Mouse (Mus musculus) forebrain, embryonic 13.5 days (tissue): ENCODE data around the gene Nos1ap. TPM values are rescaled to one million over a fixed set of nuclear protein-coding genes. Genes with fewer than 3 reads are reported as not detected.

ENCODE experiments used
- ATAC-seq: fragments of 200-750 bp; cut with Nextera tagmentation; 2 replicates; pipeline ENCODE4 v1.8.0; 2017
- H3K27ac ChIP-seq: fragments of 300-500 bp; sonication (generic); 2 replicates; pipeline ENCODE4 v1.5.1; 2015; ENCODE audit warnings: inconsistent platforms, mild to moderate bottlenecking, moderate library complexity
- H3K27me3 ChIP-seq: fragments of 300-500 bp; sonication (generic); 2 replicates; pipeline ENCODE4 v1.6.1; 2015; ENCODE audit warnings: mild to moderate bottlenecking, inconsistent platforms
- H3K36me3 ChIP-seq: fragments of 300-500 bp; sonication (generic); 2 replicates; pipeline ENCODE4 v1.6.1; 2015; ENCODE audit warnings: mild to moderate bottlenecking, inconsistent platforms; ENCODE audit not compliant: poor library complexity, severe bottlenecking
- H3K4me1 ChIP-seq: fragments of 300-500 bp; sonication (generic); 2 replicates; pipeline ENCODE4 v1.6.1; 2015; ENCODE audit warnings: inconsistent platforms
- H3K4me2 ChIP-seq: fragments of 300-500 bp; sonication (generic); 2 replicates; pipeline ENCODE4 v1.6.1; 2015; ENCODE audit warnings: inconsistent platforms, mild to moderate bottlenecking, moderate library complexity
- H3K4me3 ChIP-seq: fragments of 300-500 bp; sonication (generic); 2 replicates; pipeline ENCODE4 v1.5.1; 2015; ENCODE audit warnings: mild to moderate bottlenecking, inconsistent platforms
- H3K9ac ChIP-seq: fragments of 300-500 bp; sonication (generic); 2 replicates; pipeline ENCODE4 v1.6.1; 2015; ENCODE audit warnings: mild to moderate bottlenecking, inconsistent platforms
- H3K9me3 ChIP-seq: fragments of 300-500 bp; sonication (generic); replicated peaks from 2 replicates; pipeline ENCODE4 v1.6.1; 2016; ENCODE audit warnings: inconsistent platforms
- WGBS: fragments of 180-500 bp; shearing (Covaris S2); methylation state at CpG from one replicate; pipeline ENCODE4 v1.1.7; 2015; 5-methylcytosine and 5-hydroxymethylcytosine counted together
- polyA plus RNA-seq: library from polyadenylated mRNA; unstranded; fragments of >200 nt; fragmentation: Nextera tagmentation; extraction: Ambion mirVana; gene quantifications from 2 replicates; pipeline ENCODE4 v1.2.1, GENCODE M21; 2015

Gene Nos1ap
- polyA plus RNA-seq, 1 experiment from 2014 or later, result 21.0 TPM

DNA sequence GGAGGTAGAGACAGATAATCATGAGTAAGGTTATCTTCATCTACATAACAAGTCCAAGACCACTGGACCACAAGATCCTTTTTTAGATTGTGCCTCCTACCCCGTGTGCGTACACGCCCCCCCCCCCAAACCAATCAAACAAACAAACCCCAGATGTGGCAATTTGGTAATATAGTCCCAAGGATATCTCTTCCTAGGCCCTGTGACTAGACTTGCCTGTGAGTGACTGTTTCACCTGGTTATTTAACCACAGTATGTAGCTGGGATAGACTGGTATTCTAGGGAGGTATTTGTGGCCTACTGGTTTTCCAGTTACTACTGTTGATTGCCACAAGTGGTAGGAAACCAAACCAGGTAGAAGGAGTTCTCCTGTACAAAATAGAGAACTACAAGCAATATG is 21.0 kb upstream of the Nos1ap start:
- ATAC-seq, result no peak
- H3K9ac ChIP-seq, result no peak overlapping the region
- no peaks in the 10 kb centered on the region for H3K36me3 ChIP-seq
- no peak overlapping the region for H3K27ac ChIP-seq
- WGBS, result 84% methylated on average over 3 of the region's 3 CpGs
- H3K4me2 ChIP-seq, result no peak overlapping the region
- no peak overlapping the region for H3K4me3 ChIP-seq
- no peaks in the 10 kb centered on the region for H3K27me3 ChIP-seq
- H3K9me3 ChIP-seq, result no peaks in the 10 kb centered on the region
- peaks cover 4% of the 10 kb centered on the region; the same call in 1 of the 2 replicates for H3K4me1 ChIP-seq

DNA sequence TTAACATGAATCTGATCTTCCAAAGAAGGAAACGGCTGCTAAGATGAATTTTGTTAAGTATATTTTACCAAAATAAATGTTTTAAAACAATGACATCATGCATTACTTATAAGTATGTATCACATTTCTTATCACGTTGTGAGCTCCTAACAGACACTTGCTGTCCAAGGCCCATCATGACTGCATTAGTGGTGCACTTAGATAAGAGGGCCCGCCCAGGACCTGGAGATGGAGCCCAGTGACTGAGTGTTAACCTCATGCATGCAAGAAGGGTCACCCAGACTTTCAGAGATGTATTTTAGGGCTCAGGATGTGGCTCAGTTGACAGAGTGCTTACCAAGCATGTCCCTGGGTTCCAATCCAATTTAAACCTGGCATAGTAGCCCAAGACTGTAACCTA is 20.6 kb upstream of the Nos1ap start:
- ATAC-seq, result no peak
- no peak overlapping the region for H3K27ac ChIP-seq
- H3K9ac ChIP-seq, result no peak overlapping the region
- H3K4me3 ChIP-seq, result no peak overlapping the region
- H3K9me3 ChIP-seq, result no peaks in the 10 kb centered on the region
- WGBS, result 94% methylated on average over 3 of the region's 3 CpGs
- peaks cover 8% of the 10 kb centered on the region; the same call in 1 of the 2 replicates for H3K4me1 ChIP-seq
- H3K36me3 ChIP-seq, result no peaks in the 10 kb centered on the region
- H3K4me2 ChIP-seq, result no peak overlapping the region
- no peaks in the 10 kb centered on the region for H3K27me3 ChIP-seq

DNA sequence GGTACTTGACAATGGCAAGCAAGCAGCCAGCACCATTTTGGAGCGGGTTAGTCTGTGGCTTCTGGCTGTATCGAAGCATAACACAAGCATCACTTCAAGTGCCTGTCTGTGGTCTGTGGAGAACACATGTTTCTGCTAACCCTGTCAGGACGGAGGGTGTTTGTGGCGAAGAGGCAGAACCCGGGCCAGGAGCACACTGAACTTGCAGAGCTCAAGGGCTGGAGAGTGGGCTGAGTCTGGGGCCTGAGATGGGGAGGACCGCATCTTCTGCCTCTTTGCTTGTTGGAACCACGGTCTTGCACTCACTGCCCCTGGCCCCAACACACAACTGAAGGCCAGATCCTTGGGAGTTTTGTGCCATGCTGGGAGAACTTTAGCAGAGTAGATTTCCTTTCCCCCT is 20.2 kb upstream of the Nos1ap start:
- 91% methylated on average over 7 of the region's 7 CpGs for WGBS
- no peaks in the 10 kb centered on the region for H3K36me3 ChIP-seq
- no peak overlapping the region for H3K4me3 ChIP-seq
- H3K27me3 ChIP-seq, result no peaks in the 10 kb centered on the region
- ATAC-seq, result no peak
- no peak overlapping the region for H3K9ac ChIP-seq
- H3K4me2 ChIP-seq, result no peak overlapping the region
- peaks cover 8% of the 10 kb centered on the region; the same call in 1 of the 2 replicates for H3K4me1 ChIP-seq
- H3K9me3 ChIP-seq, result no peaks in the 10 kb centered on the region
- no peak overlapping the region for H3K27ac ChIP-seq

DNA sequence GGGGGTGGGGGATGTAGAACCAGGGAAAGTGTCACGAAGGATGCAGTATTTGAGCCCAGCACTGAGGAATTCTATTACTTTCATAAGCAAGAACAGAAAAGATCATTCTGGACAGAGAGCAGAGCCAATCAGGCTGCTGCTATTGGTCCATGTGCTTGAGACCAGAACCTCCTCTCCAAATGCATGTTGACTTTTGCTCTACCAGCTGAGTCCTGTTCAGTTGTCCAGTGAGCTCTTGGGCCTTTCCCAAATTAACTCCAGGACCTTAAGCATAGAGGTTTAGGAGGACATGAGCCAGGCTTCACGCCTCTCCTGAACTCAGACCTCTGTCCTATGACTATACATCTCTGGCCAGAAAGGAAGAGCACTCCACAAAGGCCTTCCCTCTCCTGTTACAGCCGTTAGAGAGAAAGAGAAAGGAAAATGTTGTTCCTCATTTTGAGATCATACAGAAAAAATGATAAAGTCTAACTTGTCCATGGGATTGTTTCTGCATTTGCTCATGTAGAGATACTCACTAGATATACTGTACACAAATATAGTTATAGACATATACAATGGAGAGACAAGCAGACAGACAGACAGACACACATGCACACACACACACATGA is 18.9 kb upstream of the Nos1ap start:
- no peak for ATAC-seq
- 86% methylated on average over 3 of the region's 3 CpGs for WGBS

DNA sequence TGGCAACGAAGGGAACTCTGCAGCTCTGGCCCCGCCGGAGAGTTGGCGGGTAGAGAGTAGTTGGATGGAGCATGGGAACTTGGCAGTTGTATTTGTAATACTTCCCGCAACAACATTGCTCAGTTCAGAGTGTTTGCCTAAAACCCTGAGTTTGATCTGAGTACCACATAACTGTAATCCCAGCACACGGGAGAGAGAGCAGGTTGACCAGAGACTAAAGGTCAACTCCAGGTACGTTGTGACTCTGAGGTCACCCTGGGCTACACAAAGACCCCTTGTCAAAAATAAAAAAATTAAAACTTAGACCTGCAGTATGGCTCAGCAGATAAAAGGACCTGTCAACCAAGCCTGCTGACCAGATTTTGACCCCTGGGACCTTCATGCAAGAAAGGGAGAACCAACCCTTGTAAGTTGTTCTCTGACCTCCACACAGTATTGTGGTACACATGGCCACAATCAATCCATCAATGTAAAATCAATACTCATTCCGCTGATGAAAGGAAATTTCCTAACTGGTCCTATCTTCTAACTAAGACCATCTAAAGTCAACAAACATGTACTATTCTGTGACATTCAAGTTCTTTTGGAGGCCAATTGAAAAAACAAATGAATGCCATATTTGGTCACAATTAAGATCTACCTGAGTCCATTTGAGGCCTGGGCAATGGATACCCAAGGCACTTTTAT is 17.7 kb upstream of the Nos1ap start:
- Histone ChIP-seq H3K27me3 (no peaks in the 10 kb centered on the region), H3K4me1 (0 out of 2 replicates have a peak, but pooled peaks cover 4% of the 10 kb centered on the region), H3K4me3 (no peak overlapping the region), H3K36me3 (no peaks in the 10 kb centered on the region), H3K4me2 (no peak overlapping the region), H3K9me3 (no peaks in the 10 kb centered on the region), H3K9ac (no peak overlapping the region), H3K27ac (no peak overlapping the region)
- no peak for ATAC-seq
- WGBS, result 96% methylated on average over 8 of the region's 8 CpGs

More for the DNA sequence above, 18.9 kb upstream of the Nos1ap start:
- Histone ChIP-seq H3K27ac (no peak overlapping the region), H3K4me1 (peaks cover 8% of the 10 kb centered on the region; the same call in 1 of the 2 replicates), H3K4me2 (no peak overlapping the region), H3K9me3 (no peaks in the 10 kb centered on the region), H3K4me3 (no peak overlapping the region), H3K36me3 (no peaks in the 10 kb centered on the region), H3K9ac (no peak overlapping the region), H3K27me3 (no peaks in the 10 kb centered on the region)

DNA sequence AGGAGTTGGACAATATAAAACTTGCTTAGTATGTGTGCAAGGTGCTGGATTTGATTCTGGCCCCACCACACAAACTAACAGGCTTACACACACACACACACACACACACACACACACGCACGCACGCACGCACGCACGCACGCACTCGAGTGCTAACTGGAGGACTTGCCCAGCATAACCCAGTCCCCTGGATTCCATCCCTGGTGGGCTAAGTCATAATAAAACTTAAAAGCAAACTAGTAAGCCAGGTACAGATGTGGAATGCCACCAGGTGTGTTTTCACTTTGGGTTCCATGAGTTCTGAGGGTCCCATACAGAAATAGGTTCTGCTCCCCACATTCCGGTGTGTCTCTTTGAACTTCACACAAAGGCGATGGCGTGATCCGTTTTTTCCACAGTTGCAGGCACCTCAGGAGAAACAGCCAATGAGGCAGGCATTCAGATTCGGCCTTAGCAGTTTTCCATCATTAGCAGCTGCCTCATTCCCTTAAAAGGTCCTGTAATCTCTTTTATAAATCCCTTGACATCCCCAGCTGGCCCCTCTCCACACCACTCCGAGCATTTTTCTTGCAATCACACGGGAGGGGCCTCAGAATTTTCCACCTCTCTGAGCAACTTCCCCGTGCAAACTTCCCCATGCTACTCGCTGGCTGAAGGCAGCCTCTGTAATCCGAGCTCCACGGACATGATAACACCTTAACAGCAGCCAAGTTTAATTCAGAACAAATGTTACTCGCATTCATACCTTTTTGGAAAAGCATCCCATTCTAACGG is 15.8 kb upstream of the Nos1ap start:
- Histone ChIP-seq H3K9me3 (no peaks in the 10 kb centered on the region), H3K27me3 (no peaks in the 10 kb centered on the region), H3K36me3 (no peaks in the 10 kb centered on the region), H3K9ac (no peak overlapping the region), H3K4me2 (no peak overlapping the region), H3K4me1 (0 out of 2 replicates have a peak, but pooled peaks cover 4% of the 10 kb centered on the region), H3K4me3 (no peak overlapping the region), H3K27ac (no peak overlapping the region)
- no peak for ATAC-seq
- WGBS, result 66% methylated on average over 21 of the region's 21 CpGs

DNA sequence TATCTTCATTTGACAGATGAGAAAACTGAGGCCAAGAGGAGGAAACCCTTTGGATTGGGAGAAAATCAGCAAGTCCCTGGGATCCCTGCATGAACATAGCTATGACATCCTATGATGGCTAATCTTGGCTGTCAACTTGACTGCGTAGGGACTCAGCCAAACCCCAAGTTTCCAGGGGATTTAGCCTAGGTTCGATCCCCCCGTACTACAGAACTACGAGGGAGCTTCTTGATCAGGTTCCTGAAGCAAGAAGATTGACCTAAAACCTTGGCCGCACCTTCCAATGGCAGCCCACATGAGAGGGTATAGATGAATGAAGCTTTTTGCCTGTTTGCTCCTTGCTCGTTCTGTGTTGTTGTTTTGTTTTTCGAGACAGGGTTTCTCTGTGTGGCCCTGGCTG is 4.9 kb upstream of the Nos1ap start:
- Histone ChIP-seq H3K27me3 (no peaks in the 10 kb centered on the region), H3K9me3 (peaks cover 3% of the 10 kb centered on the region), H3K4me1 (no peaks in the 10 kb centered on the region), H3K36me3 (no peaks in the 10 kb centered on the region), H3K9ac (no peak overlapping the region), H3K4me3 (no peak overlapping the region), H3K27ac (no peak overlapping the region), H3K4me2 (no peak overlapping the region)
- no peak for ATAC-seq
- 94% methylated on average over 7 of the region's 7 CpGs for WGBS

DNA sequence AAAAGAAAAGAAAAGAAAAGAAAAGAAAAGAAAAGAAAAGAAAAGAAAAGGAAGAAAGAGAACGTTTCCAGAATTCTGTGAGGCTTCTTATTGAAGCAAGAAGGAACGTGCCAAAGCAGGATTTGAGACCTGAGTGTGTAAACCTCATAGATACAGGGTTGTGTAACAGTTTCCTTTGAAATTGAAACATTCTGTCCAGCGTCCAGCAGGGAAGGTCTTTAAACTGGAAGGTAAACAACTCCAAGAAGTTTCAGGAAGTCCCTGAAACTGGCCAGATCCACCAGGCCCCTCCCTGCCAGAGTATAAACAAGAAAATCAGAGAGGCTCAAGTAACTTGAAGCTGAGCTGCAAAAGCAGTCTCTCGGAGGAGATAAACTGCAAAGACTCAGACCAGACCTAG is 870 bp upstream of the Nos1ap start:
- H3K4me3 ChIP-seq, result no peak overlapping the region

DNA sequence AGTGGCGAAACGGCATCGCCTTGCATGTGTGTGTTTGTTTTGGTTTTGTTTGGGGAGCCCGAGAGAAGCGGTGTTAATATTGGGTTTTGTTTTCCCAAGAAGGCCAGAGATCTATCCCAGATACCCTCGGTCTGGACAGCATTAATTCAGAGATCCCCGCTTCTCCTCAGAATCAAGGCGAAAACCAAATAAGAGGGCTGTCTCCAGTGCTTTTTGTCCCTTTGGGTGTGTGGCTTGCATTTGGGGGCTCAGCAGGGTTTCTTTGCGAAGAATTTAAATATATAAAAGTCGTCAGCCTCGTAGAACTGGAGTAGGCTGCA is 340 bp upstream of the Nos1ap start:
- no peaks in the 10 kb centered on the region for H3K27me3 ChIP-seq
- peak overlapping the region; percentile 75 for H3K4me2 ChIP-seq
- H3K36me3 ChIP-seq, result peaks cover 12% of the 10 kb centered on the region
- no peak for ATAC-seq
- peak overlapping the region; percentile 62; the same call in 1 of the 2 replicates for H3K27ac ChIP-seq
- WGBS, result under 1% methylated on average over 11 of the region's 11 CpGs
- H3K4me1 ChIP-seq, result peaks cover 28% of the 10 kb centered on the region
- H3K4me3 ChIP-seq, result peak overlapping the region; percentile 88
- H3K9me3 ChIP-seq, result peaks cover 3% of the 10 kb centered on the region; the same call in 1 of the 2 replicates
- peak overlapping the region; percentile 93 for H3K9ac ChIP-seq

More for the DNA sequence above, 870 bp upstream of the Nos1ap start:
- H3K36me3 ChIP-seq, result peaks cover 7% of the 10 kb centered on the region
- H3K4me1 ChIP-seq, result peaks cover 28% of the 10 kb centered on the region
- H3K9me3 ChIP-seq, result no peaks in the 10 kb centered on the region; the same call in 1 of the 2 replicates
- H3K27ac ChIP-seq, result no peak overlapping the region
- H3K27me3 ChIP-seq, result no peaks in the 10 kb centered on the region
- no peak overlapping the region for H3K4me2 ChIP-seq
- no peak for ATAC-seq
- WGBS, result 33% methylated on average over 4 of the region's 4 CpGs
- H3K9ac ChIP-seq, result no peak overlapping the region

DNA sequence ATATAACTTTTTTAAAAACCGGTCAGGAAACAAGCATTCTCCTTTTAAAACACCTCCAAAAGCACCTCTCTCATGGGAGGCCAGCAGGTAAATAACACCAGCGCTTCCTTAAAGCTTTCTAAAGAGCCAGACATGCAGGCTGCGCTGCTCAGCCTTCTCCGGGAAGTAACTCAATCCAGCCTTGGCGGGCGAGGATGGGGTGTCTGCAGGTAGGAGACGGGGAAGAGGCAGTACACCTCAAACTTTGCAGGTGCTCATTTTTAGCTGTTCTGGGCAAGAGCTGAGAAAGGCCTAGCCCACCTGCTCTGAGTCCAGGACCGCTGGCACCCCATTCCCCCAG is 812 bp downstream of the Nos1ap start:
- peak overlapping the region; percentile 93 for H3K9ac ChIP-seq
- peak overlapping the region; percentile 88 for H3K4me3 ChIP-seq
- peak; percentile 16 for ATAC-seq
- 5% methylated on average over 8 of the region's 8 CpGs for WGBS
- no peak overlapping the region for H3K27ac ChIP-seq
- H3K27me3 ChIP-seq, result no peaks in the 10 kb centered on the region
- H3K4me1 ChIP-seq, result peaks cover 28% of the 10 kb centered on the region
- peak overlapping the region; percentile 75 for H3K4me2 ChIP-seq
- peaks cover 21% of the 10 kb centered on the region for H3K36me3 ChIP-seq
- H3K9me3 ChIP-seq, result peaks cover 3% of the 10 kb centered on the region; the same call in 1 of the 2 replicates

DNA sequence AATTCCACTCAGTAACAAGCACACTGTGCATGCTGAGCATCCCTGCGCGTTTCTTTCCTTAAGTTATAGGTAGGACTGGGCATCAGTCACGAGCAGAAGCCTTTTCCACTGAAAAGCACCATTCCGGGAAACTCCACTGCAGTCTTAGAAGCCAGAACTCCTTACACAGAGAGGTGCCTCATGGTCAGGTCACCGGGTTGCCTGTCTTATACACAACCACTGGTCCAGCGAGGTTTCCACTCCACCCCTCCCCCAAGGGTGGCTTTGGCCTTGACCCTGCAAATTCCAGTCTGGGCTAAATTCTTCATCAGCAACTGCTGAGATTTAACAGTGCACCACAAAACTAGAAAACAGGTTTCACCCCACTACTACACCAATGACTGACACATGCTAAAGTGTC is 1.3 kb downstream of the Nos1ap start:
- peaks cover 28% of the 10 kb centered on the region for H3K4me1 ChIP-seq
- peaks cover 22% of the 10 kb centered on the region for H3K36me3 ChIP-seq
- no peak for ATAC-seq
- H3K4me2 ChIP-seq, result peak overlapping the region; percentile 75
- H3K9me3 ChIP-seq, result peaks cover 3% of the 10 kb centered on the region; the same call in 1 of the 2 replicates
- 28% methylated on average over 6 of the region's 6 CpGs for WGBS
- H3K4me3 ChIP-seq, result peak overlapping the region; percentile 88
- H3K27me3 ChIP-seq, result no peaks in the 10 kb centered on the region
- H3K27ac ChIP-seq, result no peak overlapping the region
- peak overlapping the region; percentile 93; the same call in 1 of the 2 replicates for H3K9ac ChIP-seq

DNA sequence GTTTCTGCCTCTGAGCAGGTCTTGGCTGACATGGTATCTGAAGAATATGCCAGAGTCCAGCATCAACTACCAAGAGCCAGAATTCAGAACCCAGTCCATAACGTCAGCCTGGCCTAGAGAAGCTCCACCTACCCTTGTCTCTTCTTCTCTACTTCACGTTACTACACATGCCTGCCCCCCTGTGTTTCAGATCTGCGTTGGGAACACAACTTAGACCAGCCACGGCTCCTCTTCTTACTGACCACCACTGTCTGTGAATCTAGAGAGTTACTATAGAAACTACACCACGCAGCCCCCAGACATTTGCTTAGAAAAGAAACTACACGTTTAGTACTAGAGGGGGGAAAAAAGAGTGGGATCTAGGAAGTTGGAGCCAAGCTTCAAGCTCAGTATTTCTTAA is 2.9 kb downstream of the Nos1ap start:
- 89% methylated on average over 6 of the region's 6 CpGs for WGBS
- ATAC-seq, result no peak
- peak overlapping the region; percentile 75 for H3K4me2 ChIP-seq

More for the DNA sequence above, 2.9 kb downstream of the Nos1ap start:
- no peak overlapping the region for H3K27ac ChIP-seq
- peaks cover 22% of the 10 kb centered on the region for H3K36me3 ChIP-seq
- H3K4me1 ChIP-seq, result peaks cover 28% of the 10 kb centered on the region
- peaks cover 3% of the 10 kb centered on the region; the same call in 1 of the 2 replicates for H3K9me3 ChIP-seq
- H3K4me3 ChIP-seq, result no peak overlapping the region
- H3K9ac ChIP-seq, result no peak overlapping the region
- H3K27me3 ChIP-seq, result no peaks in the 10 kb centered on the region
